8 mouse cellular contexts compared by ENCODE assay signal in the genomic region with DNA sequence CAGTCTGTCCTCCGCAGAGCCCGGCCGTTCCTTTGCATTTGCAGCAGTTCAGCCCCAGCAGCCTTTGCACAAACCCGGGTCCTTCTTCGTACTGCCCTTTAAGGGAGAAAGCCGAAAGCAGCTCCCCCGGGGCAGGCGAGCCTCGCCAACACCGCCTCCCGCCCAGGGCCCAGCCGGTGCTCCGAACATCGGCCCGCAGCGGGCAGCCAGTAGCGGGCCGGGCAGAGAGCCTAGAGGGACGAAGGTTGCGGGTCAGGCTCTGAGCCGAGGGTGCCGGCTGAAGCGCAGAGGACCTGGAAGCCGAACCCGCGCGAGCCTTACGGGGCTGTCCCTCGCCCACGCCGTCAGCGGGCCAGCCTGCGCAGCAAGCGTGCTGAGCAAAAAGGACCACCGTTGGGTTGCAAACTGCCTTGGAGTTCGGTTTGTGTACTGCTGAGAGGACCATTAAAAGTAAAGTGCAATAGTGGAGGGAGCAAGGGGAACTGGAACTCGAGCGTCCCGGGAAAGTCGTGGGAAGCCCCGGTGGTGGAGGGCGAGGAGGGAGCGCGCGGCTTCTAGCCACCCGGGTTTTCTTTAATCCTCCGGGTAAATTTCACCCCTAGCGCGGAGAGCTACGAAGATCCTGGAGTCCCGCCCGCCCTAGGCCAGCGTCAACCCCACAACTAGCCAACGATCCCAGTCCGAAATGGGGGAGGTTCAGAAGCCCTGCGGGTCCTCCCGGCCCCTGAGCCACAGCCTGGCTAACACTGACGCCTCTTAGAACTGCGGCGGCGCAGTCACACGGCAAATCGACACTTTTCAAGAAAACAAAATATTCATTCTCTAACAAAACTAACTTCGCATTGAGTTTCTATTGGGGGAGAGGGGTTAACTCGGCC. TPM values are rescaled to one million over a fixed set of nuclear protein-coding genes. Genes with fewer than 3 reads are reported as not detected.
DNase-seq lines count a peak whose midpoint lies in the region; ATAC-seq and TF ChIP-seq lines count a peak whose summit lies in the region.

No protein-coding gene starts in this region.

- peaks cover 43% of the 10 kb centered on the region for H3K4me1 ChIP-seq in embryonic facial prominence, embryonic 13.5 days
- H3K4me1 ChIP-seq in kidney, adult 2 months (ENCODE audit: control insufficient read depth, insufficient read depth, low read length) = no peaks in the 10 kb centered on the region
- H3K4me1 ChIP-seq in lung, embryonic 14.5 days (ENCODE audit: insufficient read depth) = 0 out of 2 replicates have a peak, but pooled peaks cover 7% of the 10 kb centered on the region
- H3K4me1 ChIP-seq in olfactory bulb, adult 2 months (ENCODE audit: control insufficient read depth, insufficient read depth, low read length) = peaks cover 29% of the 10 kb centered on the region

- H3K27ac ChIP-seq in embryonic facial prominence, embryonic 13.5 days = peak overlapping the region; percentile 90
- H3K27ac ChIP-seq in kidney, adult 2 months (ENCODE audit: insufficient read depth, low read depth, low read length) = peak overlapping the region; percentile 18; the same call in 1 of the 2 replicates
- peak overlapping the region; percentile 90 for H3K27ac ChIP-seq in lung, embryonic 14.5 days (ENCODE audit: low read depth)
- H3K27ac ChIP-seq in olfactory bulb, adult 2 months (ENCODE audit: insufficient read depth, low read depth, low read length) = 0 out of 2 replicates have a peak overlapping the region, but pooled peaks have one; percentile 1

- H3K36me3 ChIP-seq in embryonic facial prominence, embryonic 13.5 days = no peaks in the 10 kb centered on the region
- H3K36me3 ChIP-seq in kidney, adult 2 months (ENCODE audit: control insufficient read depth, insufficient read depth, low read length) = no peaks in the 10 kb centered on the region
- no peaks in the 10 kb centered on the region for H3K36me3 ChIP-seq in lung, embryonic 14.5 days (ENCODE audit: insufficient read depth)

- peak overlapping the region; percentile 89 for H3K9ac ChIP-seq in embryonic facial prominence, embryonic 13.5 days
- peak overlapping the region; percentile 76 for H3K9ac ChIP-seq in lung, embryonic 14.5 days

- TF ChIP-seq CTCF in kidney, adult 2 months (conservative IDR thresholded peaks at IDR 0.05; ENCODE audit: insufficient read depth, insufficient read length, low read depth, low read length) = no peak
- no peak for TF ChIP-seq CTCF in lung, embryonic 14.5 days (IDR thresholded peaks at IDR 0.05; ENCODE audit: low read depth)
- no peak for TF ChIP-seq CTCF in olfactory bulb, adult 2 months (IDR thresholded peaks at IDR 0.05; ENCODE audit: insufficient read depth, low read depth, low read length)

- H3K4me3 ChIP-seq in embryonic facial prominence, embryonic 13.5 days = peak overlapping the region; percentile 62
- H3K4me3 ChIP-seq in kidney, adult 2 months (ENCODE audit: insufficient read depth, low read depth, low read length) = peak overlapping the region; percentile 65
- peak overlapping the region; percentile 56 for H3K4me3 ChIP-seq in lung, embryonic 14.5 days (ENCODE audit: low read depth, low read length)
- H3K4me3 ChIP-seq in olfactory bulb, adult 2 months (ENCODE audit: insufficient read depth, low read depth, low read length) = peak overlapping the region; percentile 45

- TF ChIP-seq POLR2A in kidney, adult 2 months (IDR thresholded peaks at IDR 0.05; ENCODE audit: low read depth, low read length) = no peak
- no peak for TF ChIP-seq POLR2A in olfactory bulb, adult 2 months (IDR thresholded peaks at IDR 0.05; ENCODE audit: insufficient read depth, low read depth, low read length)

- WGBS in embryonic facial prominence, embryonic 13.5 days = under 1% methylated on average over 65 of the region's 65 CpGs
- under 1% methylated on average over 65 of the region's 65 CpGs for WGBS in kidney, adult 2 months
- under 1% methylated on average over 65 of the region's 65 CpGs for WGBS in lung, embryonic 14.5 days
- WGBS in olfactory bulb, adult 2 months = under 1% methylated on average over 65 of the region's 65 CpGs

- DNase-seq in urinary bladder, adult 18-20 months (ENCODE audit: low spot score in 2 of 2) = peak; percentile 48 to 69
- no peak for DNase-seq in urinary bladder, postnatal 10 days (ENCODE audit: low spot score)
- peak; percentile 46 to 61 for DNase-seq in heart, adult 9 months (ENCODE audit: low spot score in 2 of 2)
- DNase-seq in kidney, adult 2 months = peak; percentile 78
- peak; percentile 77 for DNase-seq in lung, embryonic 14.5 days
- peak; percentile 69 for DNase-seq in urinary bladder, postnatal 14 days (ENCODE audit: low spot score)

- H3K9me3 ChIP-seq in embryonic facial prominence, embryonic 13.5 days = no peaks in the 10 kb centered on the region
- no peaks in the 10 kb centered on the region for H3K9me3 ChIP-seq in lung, embryonic 14.5 days (ENCODE audit: low read depth, low read length)

- peak overlapping the region; percentile 99 for H3K4me2 ChIP-seq in embryonic facial prominence, embryonic 13.5 days
- H3K4me2 ChIP-seq in lung, embryonic 14.5 days = peak overlapping the region; percentile 98

- peaks cover 63% of the 10 kb centered on the region for H3K27me3 ChIP-seq in embryonic facial prominence, embryonic 13.5 days
- H3K27me3 ChIP-seq in kidney, adult 2 months (replicated peaks; ENCODE audit: control insufficient read depth, insufficient read depth, low read length) = no peaks in the 10 kb centered on the region; the same call in 1 of the 2 replicates
- peaks cover 19% of the 10 kb centered on the region for H3K27me3 ChIP-seq in lung, embryonic 14.5 days (ENCODE audit: insufficient read depth, low read length)

- 0 out of 2 replicates have a peak, but pooled peaks have one; percentile 44 for ATAC-seq in embryonic facial prominence, embryonic 13.5 days (ENCODE audit: insufficient number of reproducible peaks, insufficient read depth, low FRiP score, low TSS enrichment, low read depth)
- peak; percentile 58 for ATAC-seq in lung, embryonic 14.5 days (ENCODE audit: insufficient read depth)

RNA-seq across cellular contexts. Expression of a gene that starts 6.6 kb away (rescaled TPM):
- 67.4 and 87.4 TPM in 2 replicates for polyA plus RNA-seq in embryonic facial prominence, embryonic 13.5 days (2015; fragmentation: Nextera tagmentation; extraction: Ambion mirVana)
- 33.0 and 37.1 TPM in 2 replicates for polyA plus RNA-seq in kidney, adult 2 months (2012; rRNA removed)
- polyA plus RNA-seq in lung, embryonic 14.5 days (2014; fragmentation: Nextera tagmentation; extraction: Ambion mirVana) = 19.1 and 22.0 TPM in 2 replicates
- polyA plus RNA-seq in olfactory bulb, adult 2 months (2012; ENCODE audit: insufficient read depth, insufficient read length, low replicate concordance, missing spikeins) = not detected in 2 replicates

RNA-seq across cellular contexts. Expression of a gene that starts 7.2 kb away (rescaled TPM):
- 308 and 317 TPM in 2 replicates for polyA plus RNA-seq in embryonic facial prominence, embryonic 13.5 days (2015; fragmentation: Nextera tagmentation; extraction: Ambion mirVana)
- polyA plus RNA-seq in kidney, adult 2 months (2012; rRNA removed) = 43.8 and 53.3 TPM in 2 replicates
- 275 and 286 TPM in 2 replicates for polyA plus RNA-seq in lung, embryonic 14.5 days (2014; fragmentation: Nextera tagmentation; extraction: Ambion mirVana)
- polyA plus RNA-seq in olfactory bulb, adult 2 months (2012; ENCODE audit: insufficient read depth, insufficient read length, low replicate concordance, missing spikeins) = 373 TPM in 1 of 2 replicates, not detected in the other

RNA-seq across cellular contexts. Expression of a gene that starts 52.5 kb away (rescaled TPM):
- polyA plus RNA-seq in embryonic facial prominence, embryonic 13.5 days (2015; fragmentation: Nextera tagmentation; extraction: Ambion mirVana) = 1.7 and 2.9 TPM in 2 replicates
- polyA plus RNA-seq in kidney, adult 2 months (2012; rRNA removed) = 0.86 and 1.2 TPM in 2 replicates
- polyA plus RNA-seq in lung, embryonic 14.5 days (2014; fragmentation: Nextera tagmentation; extraction: Ambion mirVana) = 1.1 and 1.5 TPM in 2 replicates
- not detected in 2 replicates for polyA plus RNA-seq in olfactory bulb, adult 2 months (2012; ENCODE audit: insufficient read depth, insufficient read length, low replicate concordance, missing spikeins)

Comparison
In these comparisons a context has a peak if more than half of its experiments do, and no peak if none do; other contexts are left out.
1. H3K27ac ChIP-seq: peak in every context shown above with its lines; median percentile 90 in embryonic facial prominence, embryonic 13.5 days; 90 in lung, embryonic 14.5 days; 18 in kidney, adult 2 months; 1 in olfactory bulb, adult 2 months.
2. RNA of a gene that starts 6.6 kb away (polyA plus RNA-seq): 67.4 to 87.4 TPM in embryonic facial prominence, embryonic 13.5 days, 33.0 to 37.1 TPM in kidney, adult 2 months and 19.1 to 22.0 TPM in lung, embryonic 14.5 days; not detected in olfactory bulb, adult 2 months; every median in the first group is over 10 times any median in the second.
3. Peak in every context shown above with its lines, with median percentiles within 50 percentile points of each other: H3K4me3 ChIP-seq.